In genomic region chr1:191317591-191318196, GRCm38 (mm10) we compare ENCODE assay signal across 8 mouse cellular contexts. TPM values are rescaled to one million over a fixed set of nuclear protein-coding genes. Genes with fewer than 3 reads are reported as not detected.
DNase-seq lines count a peak whose midpoint lies in the region; ATAC-seq lines count a peak whose summit lies in the region.

TSS of gene Nenf (minus strand) at chr1:191318194.

- peak; percentile 93 for ATAC-seq in megakaryocyte-erythroid progenitor cell, adult 5-6 weeks (replicated peaks; ENCODE audit: low FRiP score, low TSS enrichment, poor library complexity, severe bottlenecking)

- intact Hi-C loops in gastrocnemius, postnatal 14 days (cut with DNase I; ENCODE audit: low total_unique reads): loop anchor here (10.0 kb wide), 1 partner anchor 247 kb away; no protein-coding TSS in a partner anchor
- intact Hi-C loops in left cerebral cortex, postnatal 25 days (cut with DNase I): loop anchor here (10.0 kb wide), 1 partner anchor 497 kb away; no protein-coding TSS in a partner anchor

- DNase-seq in adrenal gland, adult 8-10 months: peak; percentile 68
- peak; percentile 71 for DNase-seq in embryo, embryonic 10.5 days (ENCODE audit: low spot score)
- peak; percentile 82 for DNase-seq in gastrocnemius, postnatal 14 days
- peak; percentile 81 for DNase-seq in induced T-regulatory cell, adult 2 months (ENCODE audit: low read depth)
- peak; percentile 63 to 68 for DNase-seq in left cerebral cortex, postnatal 25 days (ENCODE audit: low spot score in 2 of 2)
- DNase-seq in right cerebral cortex, postnatal 36 days (ENCODE audit: low spot score in 2 of 2): peak; percentile 47 to 49
- DNase-seq in yolk sac, embryonic 10.5 days (ENCODE audit: low spot score): peak; percentile 69

RNA-seq across cellular contexts. Expression of gene Nenf, which starts in this region (rescaled TPM):
- total RNA-seq in adrenal gland, adult 8-10 months (2022): 100 to 1,000 TPM in 2 of 4 experiments, 10 to 100 TPM in 2; 82.9 to 112 (median 103) TPM
- total RNA-seq in gastrocnemius, postnatal 14 days (2021): 10 to 100 TPM; 61.0 to 67.6 TPM
- 10 to 100 TPM; 70.5 to 72.8 TPM for total RNA-seq in left cerebral cortex, postnatal 25 days (2021)
- 62.2 and 87.6 TPM in 2 replicates for total RNA-seq in megakaryocyte-erythroid progenitor cell, adult 5-6 weeks (2014; fragmentation: Nextera tagmentation)
- 20.3 and 35.5 TPM in 2 replicates for total RNA-seq in megakaryocyte-erythroid progenitor cell, adult 5-6 weeks (2017)

Comparison
In these comparisons a context has a peak if more than half of its experiments do, and no peak if none do; other contexts are left out.
1. Peak in every context shown above with its lines: DNase-seq and ATAC-seq.